Mouse (Mus musculus) stomach, embryonic 14.5 days (tissue): ENCODE measurements around the gene Celsr1. TPM values are rescaled to one million over a fixed set of nuclear protein-coding genes. Genes with fewer than 3 reads are reported as not detected.

Source experiments
- ATAC-seq: fragments of 200-750 bp; cut with Nextera tagmentation; 2 replicates; pipeline ENCODE4 v1.8.0; 2017; ENCODE audit warnings: low read depth, moderate TSS enrichment; ENCODE audit not compliant: insufficient number of reproducible peaks, insufficient read depth, low FRiP score
- H3K27ac ChIP-seq: fragments of 300-500 bp; sonication (generic); 2 replicates; pipeline ENCODE4 v1.5.1; 2014; ENCODE audit warnings: mild to moderate bottlenecking, low read length, moderate library complexity, mixed read lengths
- H3K27me3 ChIP-seq: fragments of 300-500 bp; sonication (generic); 2 replicates; pipeline ENCODE4 v1.6.1; 2014; ENCODE audit warnings: low read length, control low read depth, mixed read lengths; ENCODE audit not compliant: control insufficient read depth, insufficient read depth
- H3K36me3 ChIP-seq: fragments of 300-500 bp; sonication (generic); 2 replicates; pipeline ENCODE4 v1.6.1; 2014; ENCODE audit warnings: mild to moderate bottlenecking, control low read depth, low read length, moderate library complexity, mixed read lengths; ENCODE audit not compliant: control insufficient read depth, insufficient read depth
- H3K4me1 ChIP-seq: fragments of 300-500 bp; sonication (generic); 2 replicates; pipeline ENCODE4 v1.6.1; 2014; ENCODE audit warnings: low read length, control low read depth, mixed read lengths; ENCODE audit not compliant: control insufficient read depth, insufficient read depth
- H3K4me2 ChIP-seq: fragments of 300-500 bp; sonication (generic); replicated peaks from 2 replicates; pipeline ENCODE4 v1.6.1; 2014; ENCODE audit warnings: low read depth, low read length, control low read depth
- H3K4me3 ChIP-seq: fragments of 300-500 bp; sonication (generic); 2 replicates; pipeline ENCODE4 v1.5.1; 2014; ENCODE audit warnings: low read depth, low read length, control low read depth
- H3K9ac ChIP-seq: fragments of 300-500 bp; sonication (generic); replicated peaks from 2 replicates; pipeline ENCODE4 v1.6.1; 2014; ENCODE audit warnings: low read depth, mild to moderate bottlenecking, control low read depth, low read length, moderate library complexity, mixed read lengths
- H3K9me3 ChIP-seq: fragments of 300-500 bp; sonication (generic); 2 replicates; pipeline ENCODE4 v1.6.1; 2016; ENCODE audit warnings: low read depth, low read length, control low read depth; ENCODE audit not compliant: control insufficient read depth
- WGBS: fragments of 180-500 bp; shearing (Covaris S2); extraction: QIAGEN DNeasy Blood & Tissue Kit; methylation state at CpG from one replicate; pipeline ENCODE4 v1.1.7; 2014; 5-methylcytosine and 5-hydroxymethylcytosine counted together
- polyA plus RNA-seq: library from polyadenylated mRNA; unstranded; fragments of >200 nt; fragmentation: Nextera tagmentation; extraction: Ambion mirVana; gene quantifications from 2 replicates; pipeline ENCODE4 v1.2.1, GENCODE M21; 2014

Gene Celsr1
- polyA plus RNA-seq, 1 experiment from 2014 or later: 7.8 TPM

DNA sequence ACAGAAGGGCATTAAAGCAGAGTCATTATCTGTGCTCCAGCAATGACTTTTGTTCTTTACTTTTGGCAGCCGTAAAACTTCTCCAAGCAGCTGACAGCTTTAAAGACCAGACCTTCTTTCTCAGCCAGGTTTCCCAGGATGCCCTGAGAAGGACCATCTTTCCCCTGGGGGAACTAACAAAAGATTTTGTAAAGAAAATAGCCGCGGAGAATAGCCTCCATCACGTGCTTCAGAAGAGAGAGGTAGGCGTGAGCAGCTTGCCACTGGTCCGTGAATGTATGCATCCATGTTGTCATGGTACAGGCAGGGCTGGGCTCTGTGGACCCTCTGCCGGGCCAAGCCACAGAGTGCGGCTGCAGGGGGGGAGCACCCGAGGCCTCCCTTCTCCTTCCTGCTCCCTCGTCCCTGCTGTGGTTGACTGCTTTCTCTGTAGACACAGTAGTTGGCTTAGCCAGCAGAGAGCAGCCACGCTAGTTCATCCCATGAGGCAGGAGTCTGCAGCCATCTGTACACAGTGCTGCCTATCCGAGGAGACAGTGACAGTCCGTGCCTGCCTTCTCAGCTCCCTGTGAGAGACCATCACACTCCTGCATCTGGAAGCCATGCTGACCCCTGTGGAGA is 141.0 kb downstream of the Celsr1 start:
- ATAC-seq: no peak
- H3K36me3 ChIP-seq: peaks cover 52% of the 10 kb centered on the region
- H3K27ac ChIP-seq: no peak overlapping the region
- no peak overlapping the region for H3K9ac ChIP-seq
- H3K4me3 ChIP-seq: no peak overlapping the region
- no peaks in the 10 kb centered on the region for H3K4me1 ChIP-seq
- no peaks in the 10 kb centered on the region for H3K27me3 ChIP-seq
- H3K4me2 ChIP-seq: no peak overlapping the region
- 85% methylated on average over 13 of the region's 13 CpGs for WGBS
- no peaks in the 10 kb centered on the region for H3K9me3 ChIP-seq

DNA sequence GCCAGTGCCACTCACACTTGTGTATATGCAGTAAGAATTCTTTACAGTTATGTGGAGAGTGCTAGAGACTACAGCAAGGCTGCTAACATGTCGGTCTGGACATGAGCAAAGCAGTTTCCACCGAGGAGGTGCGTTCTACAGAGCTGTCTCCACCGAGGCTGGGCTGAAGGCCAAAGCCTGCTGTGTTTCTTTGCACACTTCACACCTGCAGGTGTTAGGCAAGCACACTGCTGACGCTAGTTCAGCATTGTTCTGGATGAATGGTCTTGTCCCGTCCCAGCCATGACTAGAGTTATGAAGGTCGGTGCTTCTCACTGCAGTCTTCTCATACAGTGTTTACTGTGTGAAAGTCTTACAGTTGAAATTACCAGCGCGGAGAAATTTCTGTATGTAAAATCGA is 141.6 kb downstream of the Celsr1 start:
- Histone ChIP-seq H3K36me3 (peaks cover 46% of the 10 kb centered on the region), H3K27me3 (no peaks in the 10 kb centered on the region), H3K27ac (no peak overlapping the region), H3K9me3 (no peaks in the 10 kb centered on the region), H3K4me2 (no peak overlapping the region), H3K4me1 (no peaks in the 10 kb centered on the region), H3K9ac (no peak overlapping the region), H3K4me3 (no peak overlapping the region)
- WGBS: 86% methylated on average over 10 of the region's 10 CpGs
- no peak for ATAC-seq

DNA sequence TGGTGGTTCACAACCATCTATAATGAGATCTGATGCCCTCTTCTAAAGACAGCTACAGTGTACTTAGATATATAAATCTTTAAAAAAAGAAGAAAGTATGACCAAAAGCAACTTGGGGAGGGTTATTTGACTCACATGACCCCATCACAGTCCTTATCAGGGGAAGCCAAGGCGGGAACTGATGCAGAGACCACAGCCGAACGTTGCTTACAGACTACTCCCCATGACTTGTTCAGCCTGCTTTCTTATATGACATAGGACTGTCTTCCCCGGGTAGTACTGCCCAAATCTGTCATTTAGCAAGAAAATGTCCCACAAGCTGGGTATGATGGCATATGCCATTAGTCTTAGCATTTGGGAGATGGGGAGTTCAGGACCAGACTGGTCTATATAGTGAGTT is 144.3 kb downstream of the Celsr1 start:
- H3K4me2 ChIP-seq: no peak overlapping the region
- H3K27ac ChIP-seq: no peak overlapping the region
- H3K9me3 ChIP-seq: no peaks in the 10 kb centered on the region
- H3K4me1 ChIP-seq: no peaks in the 10 kb centered on the region
- no peak for ATAC-seq
- H3K9ac ChIP-seq: no peak overlapping the region
- no peaks in the 10 kb centered on the region for H3K27me3 ChIP-seq
- H3K4me3 ChIP-seq: no peak overlapping the region
- WGBS: 88% methylated on average over 4 of the region's 4 CpGs
- peaks cover 47% of the 10 kb centered on the region for H3K36me3 ChIP-seq

- H3K4me3 ChIP-seq: no peak overlapping the region
- H3K9me3 ChIP-seq: no peaks in the 10 kb centered on the region
- no peaks in the 10 kb centered on the region for H3K27me3 ChIP-seq
- no peak overlapping the region for H3K9ac ChIP-seq
- no peaks in the 10 kb centered on the region for H3K4me1 ChIP-seq
- no peak overlapping the region for H3K4me2 ChIP-seq
- 90% methylated on average over 5 of the region's 5 CpGs for WGBS
- no peak for ATAC-seq
- H3K27ac ChIP-seq: no peak overlapping the region
- H3K36me3 ChIP-seq: peaks cover 36% of the 10 kb centered on the region; the same call in 1 of the 2 replicates
These were observed 148.0 kb downstream of the Celsr1 start for GRCm38 (mm10) chr15:85885606-85886005.

DNA sequence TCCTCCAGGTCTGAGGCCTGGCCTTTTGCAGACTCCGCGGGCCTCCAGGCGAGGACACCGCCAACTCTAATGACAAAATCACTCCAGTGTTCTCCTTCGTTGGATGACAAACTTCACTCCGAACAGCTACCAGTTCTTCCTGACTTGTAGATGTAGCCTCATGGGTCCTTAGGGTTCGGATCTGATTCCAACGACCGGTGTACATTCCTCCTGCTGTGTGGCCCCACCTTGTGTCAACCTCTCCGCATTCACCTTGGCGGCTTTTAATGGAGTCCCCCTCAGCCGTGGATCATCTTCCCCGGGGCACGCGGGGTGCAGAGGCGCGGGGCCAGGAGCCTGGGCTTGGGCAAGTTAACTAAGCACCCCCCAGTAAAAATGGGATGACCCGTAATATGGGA is 154.1 kb downstream of the Celsr1 start:
- Histone ChIP-seq H3K36me3 (peaks cover 37% of the 10 kb centered on the region), H3K4me2 (peak overlapping the region; percentile 65), H3K4me1 (peaks cover 6% of the 10 kb centered on the region; the same call in 1 of the 2 replicates), H3K9me3 (no peaks in the 10 kb centered on the region), H3K9ac (peak overlapping the region; percentile 54), H3K27me3 (no peaks in the 10 kb centered on the region), H3K4me3 (peak overlapping the region; percentile 73), H3K27ac (peak overlapping the region; percentile 74)
- peak; percentile 39 for ATAC-seq
- WGBS: 1% methylated on average over 18 of the region's 18 CpGs

DNA sequence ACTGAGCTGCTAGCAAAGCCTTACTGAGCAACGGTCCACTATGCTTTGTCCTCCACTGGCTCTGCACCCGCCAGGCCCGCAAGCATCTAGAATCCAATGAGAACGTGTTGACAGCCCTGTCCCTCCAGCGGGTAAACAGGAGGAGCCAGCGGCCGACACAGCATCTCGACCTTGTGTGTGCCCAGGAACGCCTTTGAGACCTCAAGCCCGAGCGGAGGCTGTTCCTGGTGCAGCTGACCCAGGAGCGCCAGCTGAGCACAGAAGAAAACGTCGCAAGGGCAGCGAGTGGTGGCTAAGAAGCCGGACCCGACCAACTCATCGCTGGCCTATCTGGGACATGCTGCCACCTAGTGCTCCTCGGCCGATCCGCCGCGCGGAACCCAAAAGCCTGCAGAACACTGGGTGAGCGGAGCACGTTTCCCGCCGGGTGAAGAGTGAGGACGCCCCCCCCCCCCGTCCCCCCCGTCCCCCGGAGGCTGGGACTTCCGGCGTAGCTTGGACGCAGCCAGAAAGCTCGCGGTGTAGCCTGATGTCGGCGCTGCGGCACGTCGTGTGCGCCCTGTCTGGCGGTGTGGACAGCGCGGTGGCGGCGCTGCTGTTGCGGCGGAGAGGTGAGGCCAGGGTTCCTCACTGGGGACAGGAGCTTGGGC is 154.6 kb downstream of the Celsr1 start, which contains the start of gene Trmu:
Trmu (plus strand) TSS at position 465 of the 650 bp plus-strand sequence.
- H3K4me2 ChIP-seq: peak within 1 kb of the TSS; percentile 69
- H3K9me3 ChIP-seq: no peaks in the 10 kb centered on the region
- peak; percentile 96 for ATAC-seq
- peak within 1 kb of the TSS; percentile 54 for H3K9ac ChIP-seq
- H3K36me3 ChIP-seq: peaks cover 41% of the 10 kb centered on the region
- H3K27ac ChIP-seq: peak within 1 kb of the TSS; percentile 74
- H3K27me3 ChIP-seq: no peaks in the 10 kb centered on the region
- peaks cover 6% of the 10 kb centered on the region; the same call in 1 of the 2 replicates for H3K4me1 ChIP-seq
- H3K4me3 ChIP-seq: peak within 1 kb of the TSS; percentile 73
- WGBS: 1% methylated on average over 50 of the region's 50 CpGs

- Histone ChIP-seq H3K9ac (no peak overlapping the region), H3K27me3 (no peaks in the 10 kb centered on the region), H3K4me1 (peaks cover 6% of the 10 kb centered on the region; the same call in 1 of the 2 replicates), H3K36me3 (peaks cover 41% of the 10 kb centered on the region), H3K4me3 (no peak overlapping the region), H3K9me3 (no peaks in the 10 kb centered on the region), H3K27ac (no peak overlapping the region), H3K4me2 (no peak overlapping the region)
- WGBS: 91% methylated on average over 7 of the region's 7 CpGs
- ATAC-seq: no peak
These were observed 156.2 kb downstream of the Celsr1 start for GRCm38 (mm10) chr15:85877336-85877735.

GRCm38 (mm10) chr15:85867696-85868095 is 165.9 kb downstream of the Celsr1 start:
- 48% methylated on average over 6 of the region's 6 CpGs for WGBS
- no peak overlapping the region for H3K9ac ChIP-seq

More at GRCm38 (mm10) chr15:85867696-85868095, 165.9 kb downstream of the Celsr1 start:
- H3K4me3 ChIP-seq: no peak overlapping the region
- no peaks in the 10 kb centered on the region for H3K27me3 ChIP-seq
- no peaks in the 10 kb centered on the region for H3K4me1 ChIP-seq
- peaks cover 67% of the 10 kb centered on the region for H3K36me3 ChIP-seq
- no peak overlapping the region for H3K4me2 ChIP-seq
- no peak overlapping the region for H3K27ac ChIP-seq
- no peaks in the 10 kb centered on the region for H3K9me3 ChIP-seq
- ATAC-seq: peak; percentile 28; the same call in 1 of the 2 replicates
